Mouse (Mus musculus) liver, adult 2 months (tissue): ENCODE measurements around the gene Jsrp1.
A peak's percentile ranks its signal among the peaks of the same experiment; 100 is the strongest.

Experiments used
- CTCF ChIP-seq: fragments of 200-500 bp; IDR thresholded peaks from 2 replicates; pipeline ENCODE4 v1.5.1; 2011; ENCODE audit warnings: low read depth, low read length, control low read depth
- POLR2A ChIP-seq: fragments of 200-500 bp; IDR thresholded peaks from 2 replicates; pipeline ENCODE4 v1.6.1; 2011; ENCODE audit warnings: low read length, control low read depth; ENCODE audit not compliant: insufficient read depth; ENCODE audit errors: extremely low read depth

DNA sequence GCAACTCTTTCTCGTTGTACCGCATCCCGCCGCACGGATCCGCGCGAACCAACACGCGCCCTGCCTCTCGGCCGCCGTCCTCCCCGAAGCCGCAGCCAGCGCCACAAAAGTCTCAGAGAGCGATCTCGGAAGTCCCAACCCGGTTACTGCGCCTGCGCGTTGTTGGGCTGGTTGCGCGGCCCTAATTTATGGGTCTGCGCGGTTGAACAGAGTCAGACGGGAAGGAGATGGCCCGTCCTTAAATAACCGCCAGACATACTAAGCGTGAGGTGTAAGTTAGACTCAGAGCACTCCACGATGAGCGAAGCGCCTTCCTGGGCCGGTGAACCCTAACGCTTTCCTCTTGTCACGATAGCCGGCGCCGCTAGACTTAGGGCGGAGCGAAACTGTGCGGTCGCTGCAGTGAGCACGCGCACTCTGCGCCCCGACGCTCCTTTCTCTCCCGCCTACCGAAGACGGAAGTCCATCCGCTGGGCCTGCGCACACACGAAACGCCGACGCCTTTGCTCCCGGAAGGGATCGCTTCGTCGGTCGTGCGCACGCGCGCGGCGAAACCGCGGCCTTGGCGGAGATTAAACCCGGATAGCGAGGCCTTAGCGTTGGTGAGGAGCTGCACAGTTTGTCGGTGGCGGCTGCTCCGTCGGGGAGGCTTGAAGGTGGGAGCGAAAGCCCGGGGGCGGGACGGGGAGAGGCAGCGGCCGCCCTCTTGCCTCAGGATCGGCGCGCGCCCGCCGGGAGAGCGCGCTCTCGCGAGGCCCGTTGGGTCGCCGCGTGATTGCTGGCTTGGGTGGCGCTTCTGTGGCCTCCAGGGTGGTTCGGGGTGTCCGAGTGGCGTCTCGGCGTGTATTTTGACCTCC is 14.9 kb downstream of the Jsrp1 start, which contains the start of the genes Sf3a2 and Plekhj1:
- TF ChIP-seq CTCF, result no peak
- peak; percentile 68; the same call in 1 of the 2 replicates for TF ChIP-seq POLR2A
